Mouse (Mus musculus) ovary, postnatal 10 days (tissue): Measurements from ENCODE around the gene Crot.
"Not testable (repeated sequence)": the region's sequence is repeated elsewhere in the genome, so short reads cannot be mapped to it uniquely, and the experiment has no call there.

Source experiments
- DNase-seq: peaks from one replicate; pipeline ENCODE4 v3.0.0; 2022; ENCODE audit warnings: low spot score

Gene Crot

GRCm38 (mm10) chr5:8995966-8996685 lies 998 bp downstream of the Crot start:
- no peak for DNase-seq

GRCm38 (mm10) chr5:8991626-8992025 lies 5.5 kb downstream of the Crot start:
- no peak for DNase-seq

GRCm38 (mm10) chr5:8990526-8990925 lies 6.6 kb downstream of the Crot start:
- DNase-seq, result no peak

GRCm38 (mm10) chr5:8987925-8988324 lies 9.2 kb downstream of the Crot start:
- no peak for DNase-seq

GRCm38 (mm10) chr5:8985470-8985869 lies 11.7 kb downstream of the Crot start:
- DNase-seq, result no peak

GRCm38 (mm10) chr5:8974721-8975120 lies 22.4 kb downstream of the Crot start:
- no peak for DNase-seq

- DNase-seq, result no peak
Measured at GRCm38 (mm10) chr5:8972355-8972754, 24.8 kb downstream of the Crot start.

- no peak for DNase-seq
Measured at GRCm38 (mm10) chr5:8970694-8971093, 26.4 kb downstream of the Crot start.

- DNase-seq, result no peak
Measured at GRCm38 (mm10) chr5:8964487-8964886, 32.6 kb downstream of the Crot start.

- DNase-seq, result no peak
Measured at GRCm38 (mm10) chr5:8960534-8960933, 36.6 kb downstream of the Crot start.

GRCm38 (mm10) chr5:8955544-8955943 lies 41.6 kb downstream of the Crot start:
- no peak for DNase-seq

GRCm38 (mm10) chr5:8953660-8954059 lies 43.5 kb downstream of the Crot start:
- no peak for DNase-seq

GRCm38 (mm10) chr5:8947423-8948110 lies 49.6 kb downstream of the Crot start:
- no peak for DNase-seq

- no peak for DNase-seq
Measured at GRCm38 (mm10) chr5:8943836-8944235, 53.3 kb downstream of the Crot start.

- DNase-seq, result not testable (repeated sequence)
Measured at GRCm38 (mm10) chr5:8941266-8941665, 55.9 kb downstream of the Crot start.

- DNase-seq, result no peak
Measured at GRCm38 (mm10) chr5:8937965-8938364, 59.2 kb downstream of the Crot start.

- DNase-seq, result no peak
Measured at GRCm38 (mm10) chr5:8928440-8928839, 68.7 kb downstream of the Crot start.

GRCm38 (mm10) chr5:8917069-8917468 lies 80.1 kb downstream of the Crot start:
- DNase-seq, result no peak

GRCm38 (mm10) chr5:8916400-8916799 lies 80.7 kb downstream of the Crot start:
- DNase-seq, result no peak
